Mouse (Mus musculus) hindbrain, embryonic 11.5 days (tissue): ENCODE measurements around the gene Usp25. TPM values are rescaled to one million over a fixed set of nuclear protein-coding genes. Genes with fewer than 3 reads are reported as not detected.

Source experiments
- ATAC-seq: fragments of 200-750 bp; cut with Nextera tagmentation; 2 replicates; pipeline ENCODE4 v1.8.0; 2017; ENCODE audit warnings: mild to moderate bottlenecking, moderate TSS enrichment, moderate library complexity; ENCODE audit not compliant: low FRiP score
- DNase-seq: peaks from one replicate; pipeline ENCODE4 v3.0.0-alpha.2; 2015; ENCODE audit warnings: low spot score
- H3K27ac ChIP-seq: fragments of 300-500 bp; sonication (generic); 2 replicates; pipeline ENCODE4 v1.5.1; 2014; ENCODE audit warnings: mild to moderate bottlenecking, low read depth, low read length
- H3K27me3 ChIP-seq: fragments of 300-500 bp; sonication (generic); 2 replicates; pipeline ENCODE4 v1.6.1; 2014; ENCODE audit warnings: mild to moderate bottlenecking, low read length, moderate library complexity, mixed read lengths; ENCODE audit not compliant: control insufficient read depth, insufficient read depth
- H3K36me3 ChIP-seq: fragments of 300-500 bp; sonication (generic); 2 replicates; pipeline ENCODE4 v1.6.1; 2014; ENCODE audit warnings: mild to moderate bottlenecking, low read length, moderate library complexity, mixed read lengths; ENCODE audit not compliant: control insufficient read depth, insufficient read depth
- H3K4me1 ChIP-seq: fragments of 300-500 bp; sonication (generic); replicated peaks from 2 replicates; pipeline ENCODE4 v1.6.1; 2014; ENCODE audit warnings: low read length, mixed read lengths; ENCODE audit not compliant: control insufficient read depth, insufficient read depth
- H3K4me2 ChIP-seq: fragments of 300-500 bp; sonication (generic); replicated peaks from 2 replicates; pipeline ENCODE4 v1.6.1; 2014; ENCODE audit warnings: mild to moderate bottlenecking, low read depth, low read length
- H3K4me3 ChIP-seq: fragments of 300-500 bp; sonication (generic); 2 replicates; pipeline ENCODE4 v1.5.1; 2014; ENCODE audit warnings: low read depth, low read length
- H3K9ac ChIP-seq: fragments of 300-500 bp; sonication (generic); 2 replicates; pipeline ENCODE4 v1.6.1; 2014; ENCODE audit warnings: low read depth, low read length
- H3K9me3 ChIP-seq: fragments of 300-500 bp; sonication (generic); 2 replicates; pipeline ENCODE4 v1.6.1; 2016; ENCODE audit warnings: low read length; ENCODE audit not compliant: control insufficient read depth
- WGBS: fragments of 180-500 bp; shearing (Covaris S2); extraction: QIAGEN DNeasy Blood & Tissue Kit; methylation state at CpG from one replicate; pipeline ENCODE4 v1.1.7; 2014; 5-methylcytosine and 5-hydroxymethylcytosine counted together
- polyA plus RNA-seq: library from polyadenylated mRNA; unstranded; fragments of >200 nt; fragmentation: Nextera tagmentation; extraction: Ambion mirVana; gene quantifications from 2 replicates; pipeline ENCODE4 v1.2.1, GENCODE M21; 2014

The Usp25 gene
- polyA plus RNA-seq, 1 experiment from 2014 or later: 21.7 TPM

DNA sequence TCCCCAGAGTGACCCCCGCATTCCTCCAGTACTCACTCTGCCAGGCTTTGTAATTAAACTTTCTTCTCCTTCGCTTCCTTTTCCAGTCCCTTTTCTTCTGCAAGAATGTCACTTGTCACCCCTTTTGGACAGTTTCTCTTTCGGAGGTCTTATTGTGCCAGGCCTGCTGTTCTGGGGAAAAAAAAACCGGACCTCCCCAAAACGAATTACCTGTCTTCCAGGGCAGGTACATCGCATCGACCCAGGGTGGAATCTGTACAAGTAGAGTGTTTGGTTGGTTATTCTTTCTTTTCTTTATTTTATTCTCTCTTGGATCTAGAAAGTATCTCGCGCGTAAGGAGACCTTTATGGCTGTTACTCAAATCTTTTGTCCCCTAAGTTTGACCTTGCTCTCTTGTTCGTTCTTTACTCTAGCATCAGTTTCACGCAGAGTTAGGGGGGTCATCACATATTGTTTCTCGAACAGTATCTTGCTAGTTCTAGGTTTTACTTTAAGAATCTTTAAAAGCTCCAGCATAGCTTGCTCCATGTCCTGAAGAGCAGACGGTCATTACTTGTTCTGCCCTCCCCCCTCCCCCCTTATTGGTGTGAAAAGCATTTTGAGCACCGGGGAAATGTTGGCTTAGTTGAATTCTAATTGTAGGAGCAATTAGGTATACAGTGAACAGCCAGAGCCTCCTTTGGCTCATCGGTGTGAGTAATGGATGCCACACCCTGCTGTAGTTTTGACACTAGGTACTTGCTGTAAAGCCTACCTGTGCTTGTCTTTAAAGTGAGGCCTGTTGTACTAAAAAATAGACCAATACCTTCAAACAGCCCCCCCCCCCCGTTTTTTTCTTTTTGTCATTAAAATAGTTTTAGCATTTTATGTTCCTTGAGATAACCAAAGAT is 1.1 kb downstream of the Usp25 start:
- H3K9ac ChIP-seq: peak overlapping the region; percentile 81
- 2% methylated on average over 17 of the region's 17 CpGs for WGBS
- H3K27me3 ChIP-seq: no peaks in the 10 kb centered on the region
- H3K9me3 ChIP-seq: no peaks in the 10 kb centered on the region
- no peak overlapping the region for H3K27ac ChIP-seq
- H3K4me1 ChIP-seq: no peaks in the 10 kb centered on the region; the same call in 1 of the 2 replicates
- no peaks in the 10 kb centered on the region for H3K36me3 ChIP-seq
- ATAC-seq (no peak), DNase-seq (peak; percentile 37)
- peak overlapping the region; percentile 77 for H3K4me3 ChIP-seq
- H3K4me2 ChIP-seq: peak overlapping the region; percentile 80

DNA sequence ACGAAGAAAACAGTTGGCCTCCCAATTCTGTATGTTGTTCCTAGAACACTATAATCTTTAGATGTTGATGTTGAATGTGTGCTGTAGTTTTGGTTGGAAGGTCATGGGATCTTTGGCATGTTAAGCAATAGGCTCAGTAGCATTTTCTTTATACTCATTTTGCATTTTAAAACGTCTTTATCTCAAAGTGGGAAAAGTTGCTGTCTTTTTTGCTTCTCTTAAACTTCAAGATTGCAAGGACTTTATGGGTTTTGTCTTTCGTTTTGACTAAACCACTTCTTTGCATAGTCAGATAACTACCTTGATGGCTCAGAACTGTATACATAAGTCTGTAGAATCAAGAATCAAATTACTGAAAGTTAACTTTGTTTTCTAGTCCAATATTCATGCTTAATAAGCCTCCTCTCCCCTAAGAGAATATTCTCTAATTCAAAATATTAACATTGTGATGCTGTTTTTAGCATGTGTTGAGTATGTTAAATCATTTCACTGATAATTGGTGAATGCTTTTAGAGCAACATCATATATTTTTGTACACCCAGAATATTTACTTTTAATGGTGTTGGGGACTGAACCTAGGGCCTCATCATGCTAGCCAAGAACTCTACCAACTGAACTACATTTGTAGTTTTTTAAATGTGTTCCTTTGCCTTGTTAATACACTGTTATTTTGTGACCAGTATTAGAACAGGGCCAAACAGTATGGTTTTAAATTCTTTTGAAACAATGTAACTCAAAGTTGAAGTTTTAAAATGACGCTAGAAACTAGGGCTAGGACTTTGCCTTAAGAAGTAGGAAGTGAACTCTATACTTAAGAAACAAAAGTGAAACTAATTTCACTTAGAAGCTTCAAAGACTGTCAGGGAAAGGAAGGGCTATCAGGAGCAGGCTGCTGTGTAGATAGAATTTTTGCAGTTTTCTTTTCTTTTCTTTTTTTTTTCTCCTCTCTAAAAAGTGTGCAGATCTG is 2.2 kb downstream of the Usp25 start:
- Histone ChIP-seq H3K4me3 (peak overlapping the region; percentile 77), H3K9ac (no peak overlapping the region), H3K27me3 (no peaks in the 10 kb centered on the region), H3K36me3 (no peaks in the 10 kb centered on the region), H3K4me1 (no peaks in the 10 kb centered on the region; the same call in 1 of the 2 replicates), H3K27ac (no peak overlapping the region), H3K4me2 (peak overlapping the region; percentile 80; the same call in 1 of the 2 replicates), H3K9me3 (no peaks in the 10 kb centered on the region)
- WGBS: 67% methylated on average over 4 of the region's 4 CpGs
- ATAC-seq (no peak), DNase-seq (no peak)

DNA sequence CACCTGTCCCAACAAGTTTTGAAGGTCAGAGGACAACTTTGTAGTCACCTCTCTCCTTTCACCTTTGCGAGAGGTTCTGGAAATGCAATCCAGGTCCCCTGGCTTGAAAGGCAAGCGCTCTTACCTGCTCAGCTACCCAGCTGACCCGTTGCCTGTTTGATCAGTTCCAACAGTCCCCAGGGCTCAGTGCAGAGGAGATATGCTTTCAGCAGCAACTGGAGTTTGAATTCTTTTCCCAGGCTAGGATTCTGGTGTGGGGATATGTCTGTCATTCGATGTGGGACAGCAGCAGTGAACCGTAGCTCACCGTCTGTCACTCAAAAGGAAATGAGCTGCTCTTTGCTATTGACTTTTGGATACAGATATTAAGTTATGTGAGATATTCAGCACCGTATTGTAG is 4.4 kb downstream of the Usp25 start:
- no peak for ATAC-seq
- Histone ChIP-seq H3K27ac (no peak overlapping the region), H3K36me3 (no peaks in the 10 kb centered on the region), H3K4me1 (no peaks in the 10 kb centered on the region; the same call in 1 of the 2 replicates), H3K4me3 (no peak overlapping the region), H3K9me3 (no peaks in the 10 kb centered on the region), H3K4me2 (no peak overlapping the region), H3K27me3 (no peaks in the 10 kb centered on the region), H3K9ac (no peak overlapping the region)
- WGBS: 61% methylated on average over 7 of the region's 7 CpGs
- DNase-seq: peak; percentile 10

DNA sequence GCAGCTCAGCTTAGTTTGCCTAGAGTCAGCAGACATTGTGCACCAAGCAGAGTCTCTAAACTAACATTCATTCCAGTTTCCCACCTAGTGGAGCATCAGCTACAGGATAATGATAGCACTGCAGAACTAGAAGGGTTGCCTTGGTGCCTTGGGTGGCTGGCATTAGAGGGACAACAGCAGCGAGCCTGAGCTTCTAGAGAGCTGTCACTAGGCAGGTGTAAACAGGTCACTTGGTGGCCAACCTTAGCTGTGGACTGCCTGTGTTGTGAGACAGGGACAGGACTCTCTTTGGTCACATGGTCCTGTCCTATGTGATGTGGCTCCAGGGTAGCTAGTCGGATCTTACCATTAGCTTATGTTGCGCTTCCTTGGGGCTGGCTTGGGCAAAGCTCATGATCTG is 6.7 kb downstream of the Usp25 start:
- H3K9ac ChIP-seq: no peak overlapping the region
- 52% methylated on average over 3 of the region's 3 CpGs for WGBS
- H3K9me3 ChIP-seq: no peaks in the 10 kb centered on the region
- no peaks in the 10 kb centered on the region for H3K36me3 ChIP-seq
- H3K4me3 ChIP-seq: no peak overlapping the region
- no peaks in the 10 kb centered on the region for H3K27me3 ChIP-seq
- H3K4me1 ChIP-seq: no peaks in the 10 kb centered on the region; the same call in 1 of the 2 replicates
- DNase-seq: no peak
- H3K4me2 ChIP-seq: no peak overlapping the region
- H3K27ac ChIP-seq: no peak overlapping the region
- no peak for ATAC-seq

DNA sequence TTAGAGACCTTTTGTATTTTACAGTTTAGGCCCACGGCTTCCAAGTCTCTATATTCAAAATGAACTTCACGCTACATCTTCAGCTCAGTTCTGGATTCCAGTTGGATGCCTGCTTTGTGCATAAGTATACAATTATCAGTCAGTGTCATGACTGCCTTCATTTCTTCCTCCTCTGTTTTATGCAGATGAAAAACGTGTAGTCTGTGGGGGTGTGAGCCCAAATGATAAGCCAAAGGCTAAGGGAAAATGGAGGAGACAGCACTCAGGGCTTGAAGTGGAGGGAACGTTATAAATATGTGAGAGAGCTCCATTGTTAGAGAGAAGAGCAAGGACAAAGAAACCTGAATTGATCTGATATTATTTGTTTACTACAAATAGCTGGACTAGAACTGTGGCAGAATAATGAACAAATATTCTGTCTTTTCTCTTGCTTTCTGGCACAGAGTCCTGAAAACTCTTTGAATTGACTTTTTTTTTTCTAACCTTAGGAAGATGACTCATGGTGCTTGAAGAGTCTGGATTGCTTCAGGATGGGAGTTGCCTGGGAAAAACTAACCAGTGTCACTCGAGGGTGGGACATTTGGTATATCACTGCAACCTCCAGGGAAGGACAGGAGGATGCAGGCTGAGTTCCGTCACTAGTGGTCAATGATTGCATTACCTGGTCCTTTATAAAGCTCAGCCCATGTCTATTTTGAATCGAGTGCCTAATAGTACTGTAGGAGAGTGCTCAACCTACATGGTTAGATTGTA is 10.3 kb downstream of the Usp25 start:
- Histone ChIP-seq H3K27ac (no peak overlapping the region), H3K27me3 (no peaks in the 10 kb centered on the region), H3K4me3 (no peak overlapping the region), H3K9me3 (no peaks in the 10 kb centered on the region), H3K9ac (no peak overlapping the region), H3K4me2 (no peak overlapping the region), H3K4me1 (no peaks in the 10 kb centered on the region), H3K36me3 (no peaks in the 10 kb centered on the region)
- ATAC-seq: no peak
- DNase-seq: no peak
- WGBS: 89% methylated on average over 7 of the region's 7 CpGs

DNA sequence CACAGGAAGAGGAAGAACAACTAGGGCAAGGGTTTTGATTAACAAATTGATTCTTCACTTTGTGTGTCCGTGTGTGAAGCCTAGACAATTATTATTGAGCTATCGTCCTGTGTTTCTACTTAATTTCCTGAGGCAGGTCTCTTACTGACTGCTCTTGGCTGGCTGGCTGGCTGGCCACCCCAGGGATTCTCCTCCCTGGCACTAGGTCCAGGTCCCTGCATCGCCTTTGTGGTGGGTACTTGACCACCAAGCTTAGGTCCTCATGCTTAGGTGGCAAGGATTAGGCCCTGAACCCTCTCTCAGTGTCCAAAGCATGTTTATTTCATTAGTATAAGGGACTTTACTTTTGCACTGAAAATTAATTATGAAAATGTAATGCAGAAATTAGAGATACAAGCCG is 12.6 kb downstream of the Usp25 start:
- DNase-seq (no peak), ATAC-seq (no peak)
- H3K4me3 ChIP-seq: no peak overlapping the region
- 93% methylated on average over 4 of the region's 4 CpGs for WGBS
- H3K4me1 ChIP-seq: no peaks in the 10 kb centered on the region
- H3K36me3 ChIP-seq: no peaks in the 10 kb centered on the region
- H3K9ac ChIP-seq: no peak overlapping the region
- no peaks in the 10 kb centered on the region for H3K9me3 ChIP-seq
- H3K27ac ChIP-seq: no peak overlapping the region
- no peak overlapping the region for H3K4me2 ChIP-seq
- H3K27me3 ChIP-seq: no peaks in the 10 kb centered on the region

DNA sequence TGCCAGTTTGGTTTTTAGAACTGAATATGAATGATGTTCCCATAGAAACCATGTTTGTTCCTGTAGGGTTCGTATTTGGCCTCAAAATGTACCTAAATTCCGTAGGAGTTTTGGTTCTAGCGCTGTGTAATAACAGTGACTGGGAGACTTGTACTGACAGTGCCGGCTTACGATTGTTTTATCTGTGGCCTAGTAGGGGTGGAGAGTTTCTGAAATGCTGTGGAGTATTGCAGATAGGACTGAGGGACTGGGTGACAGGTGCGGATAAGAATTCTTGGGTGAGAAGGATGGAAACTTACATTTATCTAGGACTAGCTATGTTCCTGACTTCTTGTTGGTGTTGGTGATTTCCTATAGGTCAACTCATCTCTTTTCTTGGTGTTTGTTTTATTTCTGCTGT is 13.4 kb downstream of the Usp25 start:
- no peak for DNase-seq
- no peaks in the 10 kb centered on the region for H3K4me1 ChIP-seq
- no peaks in the 10 kb centered on the region for H3K9me3 ChIP-seq
- WGBS: 92% methylated on average over 6 of the region's 6 CpGs
- H3K36me3 ChIP-seq: no peaks in the 10 kb centered on the region
- H3K27ac ChIP-seq: no peak overlapping the region
- H3K4me2 ChIP-seq: no peak overlapping the region
- ATAC-seq: no peak
- no peaks in the 10 kb centered on the region for H3K27me3 ChIP-seq
- no peak overlapping the region for H3K9ac ChIP-seq
- no peak overlapping the region for H3K4me3 ChIP-seq

DNA sequence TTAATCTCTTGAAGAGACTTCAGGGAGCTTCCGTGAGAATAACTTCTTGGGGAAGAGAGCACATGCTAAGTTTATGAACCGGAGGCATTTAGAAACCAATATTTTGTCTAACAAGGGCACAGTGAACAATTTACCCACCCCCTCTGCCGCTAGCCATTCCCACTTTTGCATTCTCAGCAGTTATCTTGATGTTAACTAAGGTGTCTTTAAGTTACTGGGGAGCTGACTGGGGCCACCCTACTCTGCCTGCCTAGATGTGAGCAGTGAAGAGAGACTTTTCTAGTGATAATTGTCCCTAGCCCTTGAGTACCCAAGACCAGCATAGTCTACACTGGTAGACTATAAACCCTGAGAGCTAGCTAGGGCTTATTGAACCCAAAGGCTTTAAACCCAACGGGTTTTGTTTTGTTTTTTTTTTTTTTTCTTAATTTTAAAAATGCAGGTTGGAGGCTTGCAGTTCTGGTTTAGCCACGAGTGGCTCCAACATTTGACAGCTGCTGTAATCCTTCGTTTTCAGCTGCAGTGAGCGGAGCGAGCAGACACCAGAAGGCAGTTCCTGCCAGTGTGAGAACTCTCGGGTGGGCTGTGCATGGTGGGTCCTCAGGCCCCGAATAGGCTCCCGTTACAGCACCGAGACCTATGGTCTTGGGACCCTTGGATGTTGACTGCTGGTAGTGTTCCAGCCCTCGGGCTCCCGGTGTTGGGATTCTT is 14.6 kb downstream of the Usp25 start:
- no peak overlapping the region for H3K27ac ChIP-seq
- no peak overlapping the region for H3K4me3 ChIP-seq
- no peak overlapping the region for H3K9ac ChIP-seq
- ATAC-seq (no peak), DNase-seq (no peak)
- whole genome bisulfite sequencing: 86% methylated on average over 14 of the region's 14 CpGs
- H3K36me3 ChIP-seq: no peaks in the 10 kb centered on the region
- no peaks in the 10 kb centered on the region for H3K4me1 ChIP-seq
- H3K4me2 ChIP-seq: no peak overlapping the region
- no peaks in the 10 kb centered on the region for H3K27me3 ChIP-seq
- H3K9me3 ChIP-seq: no peaks in the 10 kb centered on the region
